Mouse (Mus musculus) brain, embryonic 14.5 days (tissue): Measurements from ENCODE around the gene Bcorl1.

Experiments used
- CTCF ChIP-seq: fragments of 200-500 bp; IDR thresholded peaks from 2 replicates; pipeline ENCODE4 v1.5.1; 2012; ENCODE audit warnings: inconsistent platforms, mild to moderate bottlenecking, moderate library complexity, borderline replicate concordance; ENCODE audit not compliant: insufficient read depth, insufficient read length; ENCODE audit errors: extremely low read depth
- POLR2A ChIP-seq: fragments of 200-500 bp; IDR thresholded peaks from 2 replicates; pipeline ENCODE4 v1.6.1; 2012; ENCODE audit warnings: mild to moderate bottlenecking, inconsistent platforms, borderline replicate concordance; ENCODE audit not compliant: poor library complexity, insufficient read depth, insufficient read length, severe bottlenecking; ENCODE audit errors: extremely low read depth

DNA sequence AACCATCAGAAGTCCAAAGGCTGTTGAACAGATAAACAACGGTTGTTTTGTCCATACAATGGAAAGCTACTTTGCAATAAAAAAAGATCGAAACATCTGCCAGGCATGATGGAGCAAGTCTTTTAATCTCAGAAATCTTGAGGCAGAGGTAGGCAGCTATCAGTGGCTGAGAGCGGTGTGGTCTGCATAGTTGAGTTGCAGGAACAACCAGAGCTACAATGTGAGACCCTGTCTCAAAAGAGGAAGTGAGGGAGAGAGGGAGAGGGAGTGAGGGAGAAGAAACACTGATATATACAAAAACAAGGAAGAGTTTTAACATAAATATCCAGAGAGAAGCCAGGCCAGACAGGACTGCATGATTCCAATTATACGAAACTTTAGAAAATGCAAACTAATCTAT, 103.5 kb downstream of the Bcorl1 start:
- TF ChIP-seq CTCF (no peak), POLR2A (no peak)
